Mouse (Mus musculus): ENCODE data around the gene Gm14412. TPM values are rescaled to one million over a fixed set of nuclear protein-coding genes. Genes with fewer than 3 reads are reported as not detected.
"Not testable (repeated sequence)": the region's sequence is repeated elsewhere in the genome, so short reads cannot be mapped to it uniquely, and the experiment has no call there.

Gm14412 gene
- 1 to 10 TPM in 1 of 2 experiments, under 1 TPM in 1; 0.60 to 1.1 TPM for total RNA-seq (2021)

- intact Hi-C loops (cut with DNase I); DNase-seq: not testable (repeated sequence)
These were observed at the start of gene Gm14412 for GRCm38 (mm10) chr2:177324257-177324733. TSS of gene Gm14412 (minus strand) at chr2:177324307.

DNA sequence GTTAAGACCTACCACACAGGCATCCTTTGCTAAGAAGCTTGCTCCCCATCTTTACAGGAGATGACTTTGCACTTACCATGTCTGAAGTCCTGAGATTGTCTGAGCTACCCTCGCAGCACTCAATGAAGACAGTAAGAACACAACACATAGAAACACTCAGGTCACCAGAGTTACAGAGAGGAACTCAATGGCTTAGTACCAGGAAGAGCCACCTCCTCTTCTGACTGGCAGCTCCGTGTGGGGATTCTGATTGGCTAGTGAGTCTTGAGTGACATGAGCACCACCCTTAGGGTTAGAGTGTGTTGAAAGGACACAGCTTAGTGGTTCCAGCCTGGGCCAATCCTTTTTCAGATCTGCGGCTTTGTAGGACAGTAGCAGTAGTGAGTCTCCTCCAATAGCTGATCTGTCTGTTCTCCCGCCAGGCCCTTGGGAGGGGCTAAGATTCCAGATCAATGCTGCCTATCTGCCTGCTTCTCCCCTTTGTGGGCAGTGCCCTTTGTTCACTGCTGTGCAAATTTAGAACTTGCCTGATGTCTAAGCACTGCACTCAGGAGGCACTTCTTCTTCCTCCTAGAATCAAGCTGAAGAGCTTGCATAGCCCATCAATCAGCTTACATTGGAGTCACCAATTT lies 5.7 kb upstream of the Gm14412 start:
- intact Hi-C loops (cut with DNase I); DNase-seq: not testable (repeated sequence)

GRCm38 (mm10) chr2:177321361-177321760 lies 2.7 kb downstream of the Gm14412 start:
- peak; percentile 15 to 28 for DNase-seq
- intact Hi-C loops (cut with DNase I) = not testable (repeated sequence)

DNA sequence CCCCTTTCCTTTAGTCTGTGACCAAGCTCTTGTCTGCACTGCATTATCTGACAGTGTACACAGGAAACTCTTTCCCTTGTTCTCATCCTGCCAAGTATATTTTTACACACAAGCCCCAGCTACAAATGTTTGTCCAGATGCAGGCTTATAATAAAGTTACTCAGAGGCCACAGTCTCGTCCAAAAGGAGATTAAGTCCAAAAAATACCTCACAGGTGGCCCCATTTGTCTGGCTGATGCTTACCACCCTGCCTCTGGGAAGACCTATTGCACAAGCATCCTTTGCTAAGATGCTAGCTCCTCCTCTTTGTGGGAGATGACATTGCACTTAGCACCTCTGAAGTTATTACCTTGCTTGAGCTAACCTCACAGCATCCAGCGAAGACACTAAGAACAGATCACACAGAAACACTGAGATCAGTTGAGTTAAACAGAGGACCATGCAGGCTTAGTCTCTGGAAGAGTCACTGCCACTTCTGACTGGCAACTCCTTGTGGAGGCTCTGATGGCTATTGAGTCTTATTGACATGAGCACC lies 3.3 kb downstream of the Gm14412 start:
- intact Hi-C loops (cut with DNase I); DNase-seq: not testable (repeated sequence)

DNA sequence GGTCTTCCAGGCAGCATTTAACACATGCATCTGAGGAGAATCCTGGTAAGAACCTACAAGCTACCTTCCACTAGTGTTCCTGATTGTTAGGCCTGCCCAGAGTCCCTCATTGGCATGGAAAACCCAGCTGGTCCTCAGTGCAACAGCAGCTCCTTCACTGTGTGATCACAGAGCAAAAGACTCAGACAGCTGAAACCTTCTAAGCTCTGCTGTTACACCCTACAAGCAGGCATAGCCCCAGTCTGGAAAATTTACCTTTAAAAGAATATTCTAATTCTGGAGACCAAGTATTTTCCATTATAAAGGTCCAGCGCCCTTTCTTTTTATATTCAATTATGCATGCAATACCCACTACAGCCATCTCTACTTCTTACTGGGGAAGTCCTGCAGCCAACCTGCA lies 5.1 kb downstream of the Gm14412 start:
- no peak for DNase-seq
- intact Hi-C loops (cut with DNase I) = no loop called here

DNA sequence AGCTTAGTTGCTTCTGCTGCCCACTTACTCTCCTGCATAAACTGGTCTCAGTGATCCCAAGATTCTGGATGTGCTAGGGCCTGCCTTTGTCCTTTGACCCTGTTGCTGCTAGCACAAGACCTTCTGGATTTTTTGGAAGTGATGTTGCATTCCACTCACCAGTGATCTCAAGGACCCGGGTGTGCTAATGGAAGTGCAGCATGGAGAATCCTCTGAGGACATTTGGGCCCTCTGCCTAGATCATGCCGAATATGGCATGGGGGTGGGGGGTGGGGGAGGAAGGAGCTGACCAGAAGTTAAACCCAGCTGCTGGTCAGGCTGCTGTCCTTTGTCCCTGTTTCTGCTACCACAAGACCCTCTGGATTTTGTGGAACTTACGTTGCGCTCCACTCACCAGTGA lies 14.5 kb downstream of the Gm14412 start:
- DNase-seq; intact Hi-C loops (cut with DNase I): not testable (repeated sequence)

DNA sequence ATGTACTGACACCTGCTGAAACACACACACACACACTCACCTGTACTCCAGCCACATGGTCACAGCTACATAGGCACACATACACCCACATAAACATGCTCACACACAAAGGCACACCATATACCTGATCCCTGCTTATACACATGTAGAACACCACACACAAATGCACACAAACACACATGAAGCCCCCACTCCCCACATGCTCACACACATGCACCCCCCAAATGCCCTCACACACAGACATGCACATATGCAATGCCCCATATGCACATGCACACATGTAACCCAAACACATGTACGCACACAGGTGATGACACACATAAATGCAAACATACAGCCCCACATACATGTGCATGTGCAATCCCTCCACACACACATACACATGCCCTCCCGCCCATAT lies 19.1 kb downstream of the Gm14412 start:
- DNase-seq; intact Hi-C loops (cut with DNase I): not testable (repeated sequence)

DNA sequence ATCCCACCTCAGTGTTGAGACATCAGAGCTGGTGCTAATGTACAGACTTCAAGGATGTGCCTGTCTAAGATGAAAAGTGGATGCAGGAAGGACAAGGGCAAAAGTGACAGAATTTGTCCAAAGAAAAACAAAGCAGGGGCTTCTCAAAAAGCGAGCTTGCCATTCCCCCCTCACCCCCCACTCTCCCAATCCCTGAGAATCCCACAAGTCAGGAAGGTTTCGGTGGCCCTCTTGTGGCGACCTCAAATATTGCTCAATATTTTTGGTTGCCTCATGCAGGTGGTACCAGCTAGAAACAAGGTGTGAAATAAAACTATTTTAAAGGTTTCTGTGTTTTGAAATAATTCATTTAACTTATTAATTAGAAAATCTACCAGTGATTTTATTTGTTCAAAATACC lies 40.4 kb downstream of the Gm14412 start:
- intact Hi-C loops (cut with DNase I); DNase-seq: not testable (repeated sequence)

DNA sequence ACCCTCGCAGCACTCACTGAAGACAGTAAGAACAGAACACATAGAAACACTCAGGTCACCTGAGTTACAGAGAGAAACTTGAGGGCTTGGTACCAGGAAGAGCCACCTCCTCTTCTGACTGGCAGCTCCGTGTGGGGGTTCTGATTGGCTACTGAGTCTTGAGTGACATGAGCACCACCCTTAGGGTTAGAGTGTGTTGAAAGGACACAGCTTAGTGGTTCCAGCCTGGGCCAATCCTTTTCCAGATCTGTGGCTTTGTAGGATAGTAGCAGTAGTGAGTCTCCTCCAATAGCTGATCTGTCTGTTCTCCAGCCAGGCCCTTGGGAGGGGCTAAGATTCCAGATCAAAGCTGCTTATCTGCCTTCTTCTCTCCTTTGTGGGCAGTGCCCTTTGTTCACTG lies 46.4 kb downstream of the Gm14412 start:
- DNase-seq; intact Hi-C loops (cut with DNase I): not testable (repeated sequence)

DNA sequence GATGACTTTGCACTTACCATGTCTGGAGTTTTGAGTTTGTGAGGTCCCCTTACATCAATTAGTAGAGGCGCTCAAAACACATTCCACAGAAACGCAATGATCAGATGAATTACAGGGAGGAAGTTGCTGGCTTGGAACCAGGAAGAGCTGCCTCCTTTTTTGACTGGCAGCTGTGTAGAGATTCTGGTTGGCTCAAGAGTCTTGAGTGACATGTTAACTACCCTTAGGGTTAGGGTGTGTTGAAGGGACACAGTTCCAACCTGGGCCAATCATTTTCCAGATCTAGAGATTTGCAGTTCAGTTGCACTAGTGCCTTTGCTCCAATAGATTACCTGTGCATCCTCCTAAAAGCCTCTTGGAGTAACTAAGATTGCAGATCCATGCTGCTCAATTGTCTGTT lies 51.9 kb downstream of the Gm14412 start:
- DNase-seq; intact Hi-C loops (cut with DNase I): not testable (repeated sequence)

DNA sequence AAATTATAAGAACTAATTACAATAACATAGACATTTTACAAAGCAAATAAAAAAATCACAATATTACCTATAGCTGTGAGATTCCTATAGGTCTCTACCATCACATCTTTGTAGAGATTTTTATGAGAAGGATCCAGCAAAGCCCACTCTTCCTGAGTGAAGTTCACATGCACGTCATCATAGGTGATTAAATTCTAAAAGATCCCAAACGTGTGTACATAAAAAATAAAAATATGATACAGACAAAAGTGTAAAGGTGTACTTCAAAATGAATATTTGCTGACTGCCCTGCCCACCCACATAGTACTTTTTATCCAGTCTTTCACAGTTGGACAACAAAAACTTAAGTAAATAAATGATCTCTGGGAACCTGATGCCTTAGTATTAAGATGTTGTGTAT lies 57.2 kb downstream of the Gm14412 start, which contains the start of gene Gm14409:
Gm14409 (minus strand) TSS at position 101 of the 400 bp plus-strand sequence.
- intact Hi-C loops (cut with DNase I); DNase-seq: not testable (repeated sequence)

Other genes with a start within 250 kb of the Gm14412 start
- under 1 TPM in 1 of 2 experiments, not detected in 1; 0.47 TPM for gene Gm14401, start 250.0 kb downstream of the Gm14412 start, total RNA-seq (2021)
- gene Gm14410, start 117.9 kb downstream of the Gm14412 start, total RNA-seq (2021) = 10 to 100 TPM; 15.0 to 20.2 TPM
- 1 to 10 TPM in 1 of 2 experiments, under 1 TPM in 1; 0.79 to 1.8 TPM for gene Gm14409, start 57.3 kb downstream of the Gm14412 start, total RNA-seq (2021)
- 10 to 100 TPM; 12.4 to 14.6 TPM for gene Gm14418, start 74.0 kb upstream of the Gm14412 start, total RNA-seq (2021)
- 100 to 1,000 TPM in 1 of 2 experiments, 10 to 100 TPM in 1; 87.5 to 178 TPM for gene Zfp970, start 140.4 kb upstream of the Gm14412 start, total RNA-seq (2021)
- 10 to 100 TPM; 41.0 to 49.2 TPM for gene Gm14403, start 173.9 kb upstream of the Gm14412 start, total RNA-seq (2021)

All from heart, postnatal 10 days (tissue).